7 mouse cellular contexts compared by ENCODE assay signal in genomic region chr12:13248691-13249572, GRCm38 (mm10). TPM values are rescaled to one million over a fixed set of nuclear protein-coding genes. Genes with fewer than 3 reads are reported as not detected.
DNase-seq lines count a peak whose midpoint lies in the region; ATAC-seq and TF ChIP-seq lines count a peak whose summit lies in the region.

Ddx1 (minus strand) TSS chr12:13249213.

- H3K36me3 ChIP-seq in intestine, postnatal 0 days (ENCODE audit: control insufficient read depth, insufficient read depth): peaks cover 7% of the 10 kb centered on the region; the same call in 1 of the 2 replicates
- peaks cover 11% of the 10 kb centered on the region for H3K36me3 ChIP-seq in midbrain, embryonic 12.5 days
- H3K36me3 ChIP-seq in small intestine, adult 2 months (ENCODE audit: control insufficient read depth, insufficient read depth, low read length): peaks cover 11% of the 10 kb centered on the region

- H3K4me1 ChIP-seq in intestine, postnatal 0 days (replicated peaks; ENCODE audit: control insufficient read depth, insufficient read depth, low read length): no peaks in the 10 kb centered on the region
- H3K4me1 ChIP-seq in midbrain, embryonic 12.5 days: peaks cover 13% of the 10 kb centered on the region
- H3K4me1 ChIP-seq in small intestine, adult 2 months (ENCODE audit: control insufficient read depth, insufficient read depth, insufficient read length, low read length): peaks cover 4% of the 10 kb centered on the region; the same call in 1 of the 2 replicates

- no peaks in the 10 kb centered on the region for H3K9me3 ChIP-seq in intestine, postnatal 0 days (ENCODE audit: control insufficient read depth)
- no peaks in the 10 kb centered on the region for H3K9me3 ChIP-seq in midbrain, embryonic 12.5 days

- peak; percentile 51 for DNase-seq in adrenal gland, adult 8-10 months
- DNase-seq in embryo, embryonic 9.5 days (ENCODE audit: extremely low spot score): peak; percentile 87
- DNase-seq in gonadal fat pad, adult 2 months (ENCODE audit: low read depth): no peak
- DNase-seq in left cerebral cortex, postnatal 4 days: peak; percentile 79

- peak; percentile 91 for ATAC-seq in intestine, postnatal 0 days
- ATAC-seq in midbrain, embryonic 12.5 days (ENCODE audit: low FRiP score, low read depth): peak; percentile 93

- 3% methylated on average over 51 of the region's 59 CpGs for WGBS in intestine, postnatal 0 days
- WGBS in midbrain, embryonic 12.5 days: 4% methylated on average over 59 of the region's 59 CpGs
- WGBS in small intestine, adult 2 months: 3% methylated on average over 57 of the region's 59 CpGs

- TF ChIP-seq POLR2A in small intestine, adult 2 months (IDR thresholded peaks at IDR 0.05; ENCODE audit: low read depth, low read length): peak; percentile 59; the same call in 1 of the 2 replicates

- H3K27ac ChIP-seq in intestine, postnatal 0 days (ENCODE audit: low read depth, low read length): peak within 1 kb of the TSS; percentile 82
- peak within 1 kb of the TSS; percentile 85 for H3K27ac ChIP-seq in midbrain, embryonic 12.5 days (replicated peaks)
- H3K27ac ChIP-seq in small intestine, adult 2 months (ENCODE audit: insufficient read depth, low read depth, low read length): peak within 1 kb of the TSS; percentile 21

- no peaks in the 10 kb centered on the region for H3K27me3 ChIP-seq in intestine, postnatal 0 days (replicated peaks; ENCODE audit: control insufficient read depth, insufficient read depth, low read length)
- H3K27me3 ChIP-seq in midbrain, embryonic 12.5 days: no peaks in the 10 kb centered on the region
- H3K27me3 ChIP-seq in small intestine, adult 2 months (ENCODE audit: control insufficient read depth, insufficient read depth, low read length): no peaks in the 10 kb centered on the region

- no peak for TF ChIP-seq CTCF in intestine, postnatal 0 days (IDR thresholded peaks at IDR 0.05; ENCODE audit: low read depth)
- no peak for TF ChIP-seq CTCF in small intestine, adult 2 months (IDR thresholded peaks at IDR 0.05; ENCODE audit: extremely low read depth, insufficient read length, insufficient replicate concordance, low read depth, low read length)

- H3K9ac ChIP-seq in intestine, postnatal 0 days (ENCODE audit: low read depth, low read length): peak within 1 kb of the TSS; percentile 81
- H3K9ac ChIP-seq in midbrain, embryonic 12.5 days (replicated peaks): peak within 1 kb of the TSS; percentile 90

- peak within 1 kb of the TSS; percentile 76 for H3K4me3 ChIP-seq in intestine, postnatal 0 days (ENCODE audit: low read depth, low read length)
- peak within 1 kb of the TSS; percentile 68 for H3K4me3 ChIP-seq in midbrain, embryonic 12.5 days
- H3K4me3 ChIP-seq in small intestine, adult 2 months (ENCODE audit: low read depth, low read length): peak within 1 kb of the TSS; percentile 93

- peak within 1 kb of the TSS; percentile 66 for H3K4me2 ChIP-seq in intestine, postnatal 0 days (replicated peaks; ENCODE audit: low read depth)
- H3K4me2 ChIP-seq in midbrain, embryonic 12.5 days (replicated peaks): peak within 1 kb of the TSS; percentile 54

- intact Hi-C loops in left cerebral cortex, postnatal 4 days (cut with DNase I): no loop called here

RNA-seq across cellular contexts. Expression of gene Ddx1, which starts in this region (rescaled TPM):
- total RNA-seq in adrenal gland, adult 8-10 months (2022): 10 to 100 TPM; 85.9 to 96.7 (median 88.0) TPM
- 11.2 and 11.3 TPM in 2 replicates for polyA plus RNA-seq in gonadal fat pad, adult 2 months (2012; rRNA removed)
- polyA plus RNA-seq in intestine, postnatal 0 days (2015; fragmentation: Nextera tagmentation; extraction: Ambion mirVana): 47.3 and 50.2 TPM in 2 replicates
- 100 to 1,000 TPM; 127 to 137 TPM for total RNA-seq in left cerebral cortex, postnatal 4 days (2021)
- polyA plus RNA-seq in midbrain, embryonic 12.5 days (2016; fragmentation: Nextera tagmentation; extraction: Ambion mirVana): 153 and 155 TPM in 2 replicates
- 1.4 and 2.5 TPM in 2 replicates for polyA plus RNA-seq in small intestine, adult 2 months (2012; rRNA removed)

Comparison
In these comparisons a context has a peak if more than half of its experiments do, and no peak if none do; other contexts are left out.
1. H3K27ac ChIP-seq: peak in every context shown above with its lines; median percentile 85 in midbrain, embryonic 12.5 days; 82 in intestine, postnatal 0 days; 21 in small intestine, adult 2 months.